Mouse (Mus musculus) myocyte (in vitro differentiated cells): ENCODE data around the gene Large1. TPM values are rescaled to one million over a fixed set of nuclear protein-coding genes. Genes with fewer than 3 reads are reported as not detected.
A peak's percentile ranks its signal among the peaks of the same experiment; 100 is the strongest.
"Not testable (repeated sequence)": the region's sequence is repeated elsewhere in the genome, so short reads cannot be mapped to it uniquely, and the experiment has no call there.

ENCODE experiments used
- H3K27me3 ChIP-seq: one replicate; pipeline ENCODE4 v1.6.1; 2011; ENCODE audit not compliant: control insufficient read depth, insufficient read depth, insufficient read length
- H3K36me3 ChIP-seq: one replicate; pipeline ENCODE4 v1.6.1; 2011; ENCODE audit not compliant: control insufficient read depth, insufficient read depth
- H3K4me2 ChIP-seq: one replicate; pipeline ENCODE4 v1.6.1; 2011; ENCODE audit warnings: low read depth, control low read depth
- H3K4me3 ChIP-seq: one replicate; pipeline ENCODE4 v1.5.1; 2011; ENCODE audit warnings: mild to moderate bottlenecking, control low read depth, moderate library complexity
- H3K79me2 ChIP-seq: one replicate; pipeline ENCODE4 v1.6.1; 2011; ENCODE audit not compliant: control insufficient read depth, insufficient read depth
- H3ac ChIP-seq: one replicate; pipeline ENCODE4 v1.6.1; 2011; ENCODE audit not compliant: control insufficient read depth, insufficient read length
- CEBPB ChIP-seq: IDR thresholded peaks from 2 replicates; pipeline ENCODE4 v1.6.1; 2011; ENCODE audit warnings: mild to moderate bottlenecking, moderate library complexity; ENCODE audit not compliant: poor library complexity, insufficient read depth, severe bottlenecking
- E2F4 ChIP-seq: IDR thresholded peaks from one replicate; pipeline ENCODE4 v1.6.1; 2011; ENCODE audit warnings: mild to moderate bottlenecking, control low read depth, moderate library complexity; ENCODE audit not compliant: insufficient read depth
- MAX ChIP-seq: IDR thresholded peaks from one replicate; pipeline ENCODE4 v1.6.1; 2011; ENCODE audit warnings: low read depth, mild to moderate bottlenecking, control low read depth
- MYOD1 ChIP-seq, 3 experiments: IDR thresholded peaks; one replicate each; pipeline ENCODE4 v1.6.1; 2011; ENCODE audit warnings: control low read depth in 2 of 3, low read depth in 2 of 3, mild to moderate bottlenecking in 2 of 3, moderate library complexity in 1 of 3; ENCODE audit not compliant: insufficient read length in 2 of 3, control insufficient read depth in 1 of 3
- MYOG ChIP-seq, 3 experiments: IDR thresholded peaks; one replicate each; pipeline ENCODE4 v1.6.1; 2011; ENCODE audit warnings: control low read depth in 2 of 3, low read depth in 2 of 3, mild to moderate bottlenecking in 2 of 3; ENCODE audit not compliant: insufficient read length in 2 of 3, control insufficient read depth in 1 of 3, insufficient read depth in 1 of 3
- POLR2A ChIP-seq: IDR thresholded peaks from one replicate; pipeline ENCODE4 v1.6.1; 2011; ENCODE audit warnings: low read depth, mild to moderate bottlenecking, control low read depth, moderate library complexity; ENCODE audit not compliant: insufficient read length
- POLR2AphosphoS2 ChIP-seq: IDR thresholded peaks from one replicate; pipeline ENCODE4 v1.6.1; 2011; ENCODE audit warnings: low read depth, control low read depth; ENCODE audit not compliant: insufficient read length
- REST ChIP-seq: IDR thresholded peaks from one replicate; pipeline ENCODE4 v1.6.1; 2011; ENCODE audit warnings: mild to moderate bottlenecking, control low read depth, moderate library complexity; ENCODE audit not compliant: insufficient read depth, insufficient read length
- SRF ChIP-seq: IDR thresholded peaks from one replicate; pipeline ENCODE4 v1.6.1; 2011; ENCODE audit warnings: low read depth; ENCODE audit not compliant: control insufficient read depth, insufficient read length
- TCF12 ChIP-seq: IDR thresholded peaks from one replicate; pipeline ENCODE4 v1.6.1; 2011; ENCODE audit warnings: mild to moderate bottlenecking, control low read depth; ENCODE audit not compliant: poor library complexity, insufficient read depth, severe bottlenecking
- TCF3 ChIP-seq: IDR thresholded peaks from one replicate; pipeline ENCODE4 v1.6.1; 2011; ENCODE audit warnings: low read depth, control low read depth; ENCODE audit not compliant: insufficient read length
- USF1 ChIP-seq: IDR thresholded peaks from one replicate; pipeline ENCODE4 v1.6.1; 2011; ENCODE audit warnings: low read depth, mild to moderate bottlenecking, control low read depth, moderate library complexity
- polyA plus RNA-seq: library from polyadenylated mRNA; unstranded; fragments of >200 nt; fragmentation: generic; extraction: Trizol; gene quantifications from one replicate; pipeline ENCODE4 v1.2.1, GENCODE M21; 2012; ENCODE audit warnings: missing spikeins

The Large1 gene
- polyA plus RNA-seq, 1 experiment, result 23.2 TPM

GRCm38 (mm10) chr8:73289831-73290230, 63.5 kb downstream of the Large1 start:
- Histone ChIP-seq H3K4me2 (peak overlapping the region; percentile 53), H3K27me3 (no peaks in the 10 kb centered on the region), H3K4me3 (no peak overlapping the region), H3ac (no peak overlapping the region), H3K36me3 (no peaks in the 10 kb centered on the region), H3K79me2 (peaks cover 48% of the 10 kb centered on the region)
- TF ChIP-seq USF1 (no peak), CEBPB (0 out of 2 replicates have a peak, but pooled peaks have one; percentile 7)

GRCm38 (mm10) chr8:73281996-73282395, 71.3 kb downstream of the Large1 start:
- Histone ChIP-seq H3K4me2 (no peak overlapping the region), H3K79me2 (peaks cover 45% of the 10 kb centered on the region), H3K27me3 (no peaks in the 10 kb centered on the region), H3ac (no peak overlapping the region), H3K4me3 (no peak overlapping the region), H3K36me3 (no peaks in the 10 kb centered on the region)
- peak in 2 of 3 experiments; percentile 60 to 81 for TF ChIP-seq MYOD1 (IDR thresholded peaks at IDR 0.05; ENCODE audit: control insufficient read depth in 1 of 3, insufficient read length in 2 of 3, low read depth in 2 of 3)
- TF ChIP-seq TCF12, result peak; percentile 6
- peak; percentile 22 for TF ChIP-seq TCF3
- TF ChIP-seq MAX, result no peak
- no peak for TF ChIP-seq E2F4
- no peak for TF ChIP-seq SRF
- TF ChIP-seq MYOG (IDR thresholded peaks at IDR 0.05; ENCODE audit: control insufficient read depth in 1 of 3, insufficient read depth in 1 of 3, insufficient read length in 2 of 3, low read depth in 2 of 3), result peak; percentile 22 to 86 (median 56)

GRCm38 (mm10) chr8:73276015-73276414, 77.3 kb downstream of the Large1 start:
- Histone ChIP-seq H3ac (no peak overlapping the region), H3K79me2 (peaks cover 52% of the 10 kb centered on the region), H3K27me3 (no peaks in the 10 kb centered on the region), H3K36me3 (no peaks in the 10 kb centered on the region), H3K4me2 (peak overlapping the region; percentile 44), H3K4me3 (no peak overlapping the region)
- TF ChIP-seq POLR2AphosphoS2, result no peak
- TF ChIP-seq TCF3, result no peak

GRCm38 (mm10) chr8:73275445-73275844, 77.9 kb downstream of the Large1 start:
- Histone ChIP-seq H3K79me2 (peaks cover 49% of the 10 kb centered on the region), H3K4me2 (peak overlapping the region; percentile 44)
- not testable (repeated sequence) for H3K36me3 ChIP-seq, H3ac ChIP-seq, H3K4me3 ChIP-seq, H3K27me3 ChIP-seq
- peak in 1 of 3 experiments; percentile 9 for TF ChIP-seq MYOD1 (IDR thresholded peaks at IDR 0.05; ENCODE audit: control insufficient read depth in 1 of 3, insufficient read length in 2 of 3, low read depth in 2 of 3)

GRCm38 (mm10) chr8:73273150-73273549, 80.2 kb downstream of the Large1 start:
- Histone ChIP-seq H3ac (no peak overlapping the region), H3K4me3 (no peak overlapping the region), H3K4me2 (no peak overlapping the region), H3K79me2 (peaks cover 58% of the 10 kb centered on the region), H3K36me3 (no peaks in the 10 kb centered on the region), H3K27me3 (no peaks in the 10 kb centered on the region)
- TF ChIP-seq MAX (no peak), REST (no peak), MYOG (IDR thresholded peaks at IDR 0.05; ENCODE audit: control insufficient read depth in 1 of 3, insufficient read depth in 1 of 3, insufficient read length in 2 of 3, low read depth in 2 of 3) (peak in 1 of 3 experiments; percentile 76), POLR2A (no peak), POLR2AphosphoS2 (no peak), SRF (no peak), TCF3 (no peak), E2F4 (no peak), MYOD1 (IDR thresholded peaks at IDR 0.05; ENCODE audit: control insufficient read depth in 1 of 3, insufficient read length in 2 of 3, low read depth in 2 of 3) (peak; percentile 2 to 56 (median 43)), CEBPB (0 out of 2 replicates have a peak, but pooled peaks have one; percentile 39), TCF12 (peak; percentile 3)

- Histone ChIP-seq H3K79me2 (peaks cover 45% of the 10 kb centered on the region), H3K36me3 (no peaks in the 10 kb centered on the region), H3K27me3 (no peaks in the 10 kb centered on the region), H3K4me2 (no peak overlapping the region), H3K4me3 (no peak overlapping the region), H3ac (no peak overlapping the region)
- TF ChIP-seq POLR2A (no peak), USF1 (no peak), POLR2AphosphoS2 (no peak), MAX (no peak), TCF3 (no peak), REST (no peak), TCF12 (no peak), SRF (no peak), CEBPB (no peak), E2F4 (no peak), MYOD1 (IDR thresholded peaks at IDR 0.05; ENCODE audit: control insufficient read depth in 1 of 3, insufficient read length in 2 of 3, low read depth in 2 of 3) (no peak), MYOG (IDR thresholded peaks at IDR 0.05; ENCODE audit: control insufficient read depth in 1 of 3, insufficient read depth in 1 of 3, insufficient read length in 2 of 3, low read depth in 2 of 3) (no peak)
Measured at GRCm38 (mm10) chr8:73270991-73271390, 82.3 kb downstream of the Large1 start.
